Mouse (Mus musculus) midbrain, embryonic 11.5 days (tissue): ENCODE results near the gene Pex16. TPM values are rescaled to one million over a fixed set of nuclear protein-coding genes. Genes with fewer than 3 reads are reported as not detected.

Source experiments
- ATAC-seq: fragments of 200-750 bp; cut with Nextera tagmentation; 2 replicates; pipeline ENCODE4 v1.8.0; 2017; ENCODE audit warnings: moderate TSS enrichment, moderate library complexity; ENCODE audit not compliant: low FRiP score
- DNase-seq: peaks from one replicate; pipeline ENCODE4 v3.0.0; 2015; ENCODE audit warnings: low spot score; ENCODE audit errors: missing footprints
- H3K27ac ChIP-seq: fragments of 300-500 bp; sonication (generic); 2 replicates; pipeline ENCODE4 v1.5.1; 2014; ENCODE audit warnings: low read depth, low read length
- H3K27me3 ChIP-seq: fragments of 300-500 bp; sonication (generic); 2 replicates; pipeline ENCODE4 v1.6.1; 2014; ENCODE audit warnings: mild to moderate bottlenecking, low read length, moderate library complexity, mixed read lengths; ENCODE audit not compliant: control insufficient read depth, insufficient read depth
- H3K36me3 ChIP-seq: fragments of 300-500 bp; sonication (generic); 2 replicates; pipeline ENCODE4 v1.6.1; 2014; ENCODE audit warnings: mild to moderate bottlenecking, low read length, moderate library complexity, mixed read lengths; ENCODE audit not compliant: control insufficient read depth, insufficient read depth
- H3K4me1 ChIP-seq: fragments of 300-500 bp; sonication (generic); 2 replicates; pipeline ENCODE4 v1.6.1; 2014; ENCODE audit warnings: low read length; ENCODE audit not compliant: control insufficient read depth, insufficient read depth
- H3K4me2 ChIP-seq: fragments of 300-500 bp; sonication (generic); 2 replicates; pipeline ENCODE4 v1.6.1; 2014; ENCODE audit warnings: mild to moderate bottlenecking, moderate library complexity
- H3K4me3 ChIP-seq: fragments of 300-500 bp; sonication (generic); 2 replicates; pipeline ENCODE4 v1.5.1; 2014; ENCODE audit warnings: low read depth, low read length
- H3K9ac ChIP-seq: fragments of 300-500 bp; sonication (generic); 2 replicates; pipeline ENCODE4 v1.6.1; 2014; ENCODE audit warnings: low read length
- H3K9me3 ChIP-seq: fragments of 300-500 bp; sonication (generic); 2 replicates; pipeline ENCODE4 v1.6.1; 2016; ENCODE audit warnings: low read length; ENCODE audit not compliant: control insufficient read depth
- WGBS: fragments of 180-500 bp; shearing (Covaris S2); extraction: QIAGEN DNeasy Blood & Tissue Kit; methylation state at CpG from one replicate; pipeline ENCODE4 v1.1.7; 2014; 5-methylcytosine and 5-hydroxymethylcytosine counted together
- polyA plus RNA-seq: library from polyadenylated mRNA; unstranded; fragments of >200 nt; fragmentation: Nextera tagmentation; extraction: Ambion mirVana; gene quantifications from 2 replicates; pipeline ENCODE4 v1.2.1, GENCODE M21; 2014

Gene Pex16
- polyA plus RNA-seq, 1 experiment from 2014 or later: 20.0 TPM

DNA sequence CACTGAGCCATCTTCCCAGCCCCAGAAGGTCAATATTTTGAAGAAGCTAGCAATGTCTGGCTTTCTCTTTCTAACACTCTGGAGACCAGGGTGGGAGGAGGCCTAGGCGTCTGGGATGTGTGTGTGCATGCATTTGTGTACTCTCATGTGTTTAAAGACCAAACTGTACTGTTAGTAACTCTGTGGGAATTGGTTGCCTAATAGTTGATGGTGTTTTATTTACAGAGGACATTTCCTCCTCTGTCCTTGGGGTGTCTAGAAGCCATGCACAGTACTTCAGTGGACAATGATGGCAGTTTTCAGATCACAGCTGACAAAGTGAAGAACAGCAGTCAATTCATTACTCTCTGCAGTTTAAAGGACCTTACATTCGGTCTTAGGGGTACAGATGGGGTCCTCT is 27.3 kb upstream of the Pex16 start:
- no peak overlapping the region for H3K4me3 ChIP-seq
- no peaks in the 10 kb centered on the region for H3K27me3 ChIP-seq
- no peak overlapping the region for H3K4me2 ChIP-seq
- H3K36me3 ChIP-seq: peaks cover 18% of the 10 kb centered on the region; the same call in 1 of the 2 replicates
- WGBS: 90% methylated on average over 2 of the region's 2 CpGs
- no peak overlapping the region for H3K27ac ChIP-seq
- DNase-seq: no peak
- no peak overlapping the region for H3K9ac ChIP-seq
- H3K4me1 ChIP-seq: no peaks in the 10 kb centered on the region
- no peaks in the 10 kb centered on the region for H3K9me3 ChIP-seq
- ATAC-seq: no peak

GRCm38 (mm10) chr2:92349589-92350425 is 24.7 kb upstream of the Pex16 start:
- Histone ChIP-seq H3K4me2 (no peak overlapping the region), H3K36me3 (peaks cover 15% of the 10 kb centered on the region; the same call in 1 of the 2 replicates), H3K9ac (no peak overlapping the region), H3K27me3 (no peaks in the 10 kb centered on the region), H3K27ac (no peak overlapping the region), H3K9me3 (no peaks in the 10 kb centered on the region), H3K4me1 (peaks cover 6% of the 10 kb centered on the region; the same call in 1 of the 2 replicates), H3K4me3 (no peak overlapping the region)
- 82% methylated on average over 6 of the region's 6 CpGs for WGBS
- ATAC-seq (no peak), DNase-seq (no peak)

DNA sequence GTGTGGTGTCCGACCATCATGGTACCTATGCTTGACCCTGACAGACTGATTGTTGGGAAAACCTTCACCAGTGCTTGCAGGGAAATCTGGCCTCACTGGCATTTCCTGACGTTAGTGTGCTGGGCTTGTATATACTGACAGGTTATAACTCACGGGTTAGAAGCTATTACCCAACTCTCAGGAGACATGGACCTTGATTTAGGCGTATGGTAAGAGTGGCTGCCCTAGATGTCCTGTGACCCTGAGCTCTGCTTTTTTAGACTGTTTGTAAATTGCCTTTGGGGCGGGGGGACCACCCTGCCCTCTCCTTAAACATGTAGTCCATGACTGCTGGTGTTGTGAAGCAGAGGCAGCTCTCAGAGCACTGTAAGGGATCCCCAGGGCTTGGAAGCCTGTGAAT is 23.8 kb upstream of the Pex16 start:
- DNase-seq (no peak), ATAC-seq (no peak)
- 84% methylated on average over 5 of the region's 5 CpGs for WGBS
- H3K27me3 ChIP-seq: no peaks in the 10 kb centered on the region
- H3K4me1 ChIP-seq: peaks cover 6% of the 10 kb centered on the region; the same call in 1 of the 2 replicates
- no peak overlapping the region for H3K4me3 ChIP-seq
- H3K9me3 ChIP-seq: no peaks in the 10 kb centered on the region
- H3K4me2 ChIP-seq: no peak overlapping the region
- H3K36me3 ChIP-seq: peaks cover 12% of the 10 kb centered on the region; the same call in 1 of the 2 replicates
- H3K9ac ChIP-seq: no peak overlapping the region
- H3K27ac ChIP-seq: no peak overlapping the region

DNA sequence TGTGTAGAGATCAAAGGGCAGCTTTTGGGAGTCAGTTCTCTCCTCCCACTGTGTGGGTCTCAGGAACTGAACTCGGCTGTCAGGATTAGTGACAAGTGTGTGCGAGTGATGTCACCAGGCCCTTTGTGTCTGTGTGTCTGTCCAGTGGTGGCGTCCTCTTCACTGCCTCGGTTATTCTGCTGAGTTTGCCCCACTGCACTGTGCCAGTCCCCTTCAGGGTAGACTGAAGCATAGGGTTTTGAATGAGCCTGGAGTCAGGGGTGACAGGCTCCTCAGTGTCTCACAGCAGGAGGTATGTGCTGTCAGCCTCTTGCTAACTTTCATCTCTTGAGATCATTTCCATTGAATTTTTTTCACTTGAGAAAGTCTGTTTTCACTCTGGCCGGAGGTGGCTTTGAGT is 21.1 kb upstream of the Pex16 start:
- Histone ChIP-seq H3K27ac (no peak overlapping the region; the same call in 1 of the 2 replicates), H3K27me3 (no peaks in the 10 kb centered on the region), H3K9me3 (no peaks in the 10 kb centered on the region), H3K9ac (no peak overlapping the region), H3K4me1 (peaks cover 6% of the 10 kb centered on the region; the same call in 1 of the 2 replicates), H3K36me3 (peaks cover 14% of the 10 kb centered on the region; the same call in 1 of the 2 replicates), H3K4me2 (no peak overlapping the region), H3K4me3 (no peak overlapping the region)
- ATAC-seq: peak; percentile 63; the same call in 1 of the 2 replicates
- 24% methylated on average over 5 of the region's 5 CpGs for WGBS
- no peak for DNase-seq

GRCm38 (mm10) chr2:92354224-92354623 is 20.3 kb upstream of the Pex16 start:
- H3K27me3 ChIP-seq: no peaks in the 10 kb centered on the region
- ATAC-seq: no peak
- WGBS: 68% methylated on average over 6 of the region's 6 CpGs
- H3K4me2 ChIP-seq: no peak overlapping the region
- no peak overlapping the region for H3K27ac ChIP-seq
- no peak overlapping the region for H3K4me3 ChIP-seq
- no peak for DNase-seq
- H3K9ac ChIP-seq: no peak overlapping the region
- peaks cover 6% of the 10 kb centered on the region; the same call in 1 of the 2 replicates for H3K4me1 ChIP-seq
- no peaks in the 10 kb centered on the region for H3K9me3 ChIP-seq
- H3K36me3 ChIP-seq: peaks cover 10% of the 10 kb centered on the region; the same call in 1 of the 2 replicates

DNA sequence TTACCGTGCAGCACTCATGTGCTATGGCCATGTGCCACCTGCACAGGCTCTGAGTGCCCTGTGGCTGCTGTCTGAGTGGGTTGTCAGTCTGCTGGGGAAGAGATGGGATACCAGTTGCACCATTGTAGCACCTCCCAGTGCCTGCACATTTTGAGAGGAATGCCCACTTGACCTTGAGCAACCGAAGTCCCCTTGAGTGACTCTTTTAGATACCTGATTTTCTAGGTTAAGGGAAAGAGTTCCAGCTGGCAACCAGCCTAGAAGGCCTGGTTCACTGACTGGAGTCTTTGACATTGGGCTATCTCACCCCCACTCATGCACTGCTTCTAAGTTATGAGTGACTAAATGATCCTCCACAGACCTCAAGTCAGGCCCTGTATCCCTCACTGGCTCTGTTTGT is 15.2 kb upstream of the Pex16 start:
- Histone ChIP-seq H3K27me3 (no peaks in the 10 kb centered on the region), H3K27ac (no peak overlapping the region), H3K4me1 (no peaks in the 10 kb centered on the region), H3K9me3 (no peaks in the 10 kb centered on the region), H3K36me3 (peaks cover 12% of the 10 kb centered on the region; the same call in 1 of the 2 replicates), H3K4me3 (no peak overlapping the region), H3K4me2 (no peak overlapping the region), H3K9ac (no peak overlapping the region)
- 96% methylated on average over 2 of the region's 2 CpGs for WGBS
- no peak for ATAC-seq
- no peak for DNase-seq

GRCm38 (mm10) chr2:92360186-92360823 is 14.2 kb upstream of the Pex16 start:
- 72% methylated on average over 25 of the region's 25 CpGs for WGBS
- Histone ChIP-seq H3K36me3 (peaks cover 12% of the 10 kb centered on the region; the same call in 1 of the 2 replicates), H3K27me3 (no peaks in the 10 kb centered on the region), H3K4me2 (no peak overlapping the region), H3K4me3 (no peak overlapping the region), H3K9me3 (no peaks in the 10 kb centered on the region), H3K4me1 (no peaks in the 10 kb centered on the region), H3K27ac (no peak overlapping the region), H3K9ac (no peak overlapping the region)
- no peak for ATAC-seq
- DNase-seq: no peak

DNA sequence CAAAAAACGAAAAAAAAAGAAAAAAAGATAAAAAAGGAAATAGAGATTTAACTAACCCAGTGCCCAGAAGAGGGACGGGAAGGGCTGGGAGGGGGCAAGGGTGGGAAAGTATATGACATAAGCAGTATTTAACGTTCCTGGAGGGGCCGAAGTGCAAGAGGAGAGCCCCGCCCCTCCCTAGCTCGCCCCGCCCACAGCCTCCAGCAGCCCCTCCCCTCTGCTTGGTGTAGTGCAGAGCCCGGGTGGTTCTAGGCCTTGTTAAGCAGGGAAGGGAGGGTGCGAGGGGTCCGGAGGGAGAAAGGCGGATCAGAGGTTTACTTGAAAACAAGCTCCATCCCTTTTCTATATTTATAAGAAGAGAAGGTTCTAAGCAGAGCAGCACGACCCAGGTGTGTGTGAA is 13.6 kb upstream of the Pex16 start:
- no peak overlapping the region for H3K9ac ChIP-seq
- H3K36me3 ChIP-seq: peaks cover 12% of the 10 kb centered on the region; the same call in 1 of the 2 replicates
- ATAC-seq (peak; percentile 59), DNase-seq (no peak)
- H3K27me3 ChIP-seq: no peaks in the 10 kb centered on the region
- H3K9me3 ChIP-seq: no peaks in the 10 kb centered on the region
- no peak overlapping the region for H3K4me2 ChIP-seq
- no peak overlapping the region for H3K27ac ChIP-seq
- no peaks in the 10 kb centered on the region for H3K4me1 ChIP-seq
- H3K4me3 ChIP-seq: no peak overlapping the region
- 19% methylated on average over 12 of the region's 12 CpGs for WGBS

DNA sequence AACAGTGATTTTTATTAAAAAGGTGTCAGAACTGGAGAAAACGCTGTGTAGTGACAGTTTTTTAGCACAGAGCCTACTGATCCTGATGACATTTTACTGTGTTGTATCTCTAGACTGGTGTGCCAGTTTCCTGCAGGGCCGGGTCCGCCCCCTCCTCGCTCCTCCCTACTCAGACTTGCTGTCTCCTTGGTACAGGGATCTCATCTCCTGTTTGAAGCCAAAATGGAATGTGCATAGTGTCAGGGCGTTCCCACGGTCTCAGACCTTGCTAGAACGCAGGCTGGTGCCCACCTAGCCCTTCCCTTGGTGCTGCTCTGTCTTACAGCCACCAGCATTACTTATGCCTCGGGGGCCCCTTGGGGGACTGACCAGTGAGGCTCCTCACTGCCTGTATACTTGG is 12.7 kb upstream of the Pex16 start:
- Histone ChIP-seq H3K9ac (no peak overlapping the region), H3K4me3 (no peak overlapping the region), H3K4me2 (no peak overlapping the region), H3K27ac (no peak overlapping the region), H3K27me3 (no peaks in the 10 kb centered on the region), H3K9me3 (no peaks in the 10 kb centered on the region), H3K36me3 (peaks cover 12% of the 10 kb centered on the region; the same call in 1 of the 2 replicates), H3K4me1 (no peaks in the 10 kb centered on the region)
- DNase-seq: no peak
- WGBS: 80% methylated on average over 8 of the region's 8 CpGs
- ATAC-seq: no peak
